Mouse (Mus musculus): ENCODE measurements around the gene Vwf. TPM values are rescaled to one million over a fixed set of nuclear protein-coding genes. Genes with fewer than 3 reads are reported as not detected.

Vwf gene
- polyA plus RNA-seq, 1 experiment from 2014 or later = 42.4 TPM

GRCm38 (mm10) chr6:125539423-125539822 lies 7.2 kb upstream of the Vwf start:
- Histone ChIP-seq H3K27me3 (replicated peaks; ENCODE audit: insufficient read depth, low read length) (no peaks in the 10 kb centered on the region), H3K4me3 (ENCODE audit: low read depth, low read length) (no peak overlapping the region), H3K9me3 (ENCODE audit: low read length) (no peaks in the 10 kb centered on the region), H3K27ac (ENCODE audit: low read length) (no peak overlapping the region), H3K9ac (replicated peaks; ENCODE audit: low read depth) (no peak overlapping the region), H3K4me2 (replicated peaks; ENCODE audit: low read depth, low read length) (no peak overlapping the region), H3K4me1 (ENCODE audit: insufficient read depth, low read depth, low read length) (no peaks in the 10 kb centered on the region), H3K36me3 (ENCODE audit: insufficient read depth, low read length) (no peaks in the 10 kb centered on the region)
- peak; percentile 49 for DNase-seq (ENCODE audit: low spot score)
- ATAC-seq = no peak
- TF ChIP-seq CTCF (IDR thresholded peaks at IDR 0.05) = no peak
- no peak for TF ChIP-seq EP300 (IDR thresholded peaks at IDR 0.05)
- WGBS = 29% methylated on average over 8 of the region's 8 CpGs

- ATAC-seq = no peak
- TF ChIP-seq EP300 (IDR thresholded peaks at IDR 0.05) = no peak
- TF ChIP-seq CTCF (IDR thresholded peaks at IDR 0.05) = no peak
- H3K4me3 ChIP-seq (ENCODE audit: low read depth, low read length) = no peak overlapping the region
Observed at GRCm38 (mm10) chr6:125540199-125540598, 6.4 kb upstream of the Vwf start.

GRCm38 (mm10) chr6:125540826-125541225 lies 5.7 kb upstream of the Vwf start:
- 76% methylated on average over 6 of the region's 6 CpGs for WGBS
- Histone ChIP-seq H3K4me3 (ENCODE audit: low read depth, low read length) (no peak overlapping the region), H3K9me3 (ENCODE audit: low read length) (no peaks in the 10 kb centered on the region), H3K36me3 (ENCODE audit: insufficient read depth, low read length) (no peaks in the 10 kb centered on the region), H3K9ac (replicated peaks; ENCODE audit: low read depth) (no peak overlapping the region), H3K4me1 (ENCODE audit: insufficient read depth, low read depth, low read length) (no peaks in the 10 kb centered on the region), H3K27me3 (replicated peaks; ENCODE audit: insufficient read depth, low read length) (no peaks in the 10 kb centered on the region), H3K4me2 (replicated peaks; ENCODE audit: low read depth, low read length) (no peak overlapping the region), H3K27ac (ENCODE audit: low read length) (no peak overlapping the region)
- ATAC-seq (no peak), DNase-seq (ENCODE audit: low spot score) (no peak)
- TF ChIP-seq CTCF (IDR thresholded peaks at IDR 0.05) = no peak
- TF ChIP-seq EP300 (IDR thresholded peaks at IDR 0.05) = no peak

More at GRCm38 (mm10) chr6:125540199-125540598, 6.4 kb upstream of the Vwf start:
- H3K27me3 ChIP-seq (replicated peaks; ENCODE audit: insufficient read depth, low read length) = no peaks in the 10 kb centered on the region
- no peaks in the 10 kb centered on the region for H3K36me3 ChIP-seq (ENCODE audit: insufficient read depth, low read length)
- DNase-seq (ENCODE audit: low spot score) = no peak
- H3K9ac ChIP-seq (replicated peaks; ENCODE audit: low read depth) = no peak overlapping the region
- no peaks in the 10 kb centered on the region for H3K9me3 ChIP-seq (ENCODE audit: low read length)
- H3K27ac ChIP-seq (ENCODE audit: low read length) = no peak overlapping the region
- WGBS = 63% methylated on average over 10 of the region's 10 CpGs
- no peaks in the 10 kb centered on the region for H3K4me1 ChIP-seq (ENCODE audit: insufficient read depth, low read depth, low read length)
- H3K4me2 ChIP-seq (replicated peaks; ENCODE audit: low read depth, low read length) = no peak overlapping the region

GRCm38 (mm10) chr6:125541296-125541695 lies 5.3 kb upstream of the Vwf start:
- ATAC-seq = no peak
- no peak for TF ChIP-seq EP300 (IDR thresholded peaks at IDR 0.05)
- no peak for TF ChIP-seq CTCF (IDR thresholded peaks at IDR 0.05)
- no peak overlapping the region for H3K27ac ChIP-seq (ENCODE audit: low read length)
- no peaks in the 10 kb centered on the region for H3K27me3 ChIP-seq (replicated peaks; ENCODE audit: insufficient read depth, low read length)
- no peaks in the 10 kb centered on the region for H3K4me1 ChIP-seq (ENCODE audit: insufficient read depth, low read depth, low read length)
- no peak overlapping the region for H3K4me3 ChIP-seq (ENCODE audit: low read depth, low read length)
- H3K4me2 ChIP-seq (replicated peaks; ENCODE audit: low read depth, low read length) = no peak overlapping the region
- no peaks in the 10 kb centered on the region for H3K9me3 ChIP-seq (ENCODE audit: low read length)
- H3K36me3 ChIP-seq (ENCODE audit: insufficient read depth, low read length) = no peaks in the 10 kb centered on the region
- 78% methylated on average over 6 of the region's 6 CpGs for WGBS
- no peak for DNase-seq (ENCODE audit: low spot score)
- H3K9ac ChIP-seq (replicated peaks; ENCODE audit: low read depth) = no peak overlapping the region

GRCm38 (mm10) chr6:125548406-125548805 lies 1.8 kb downstream of the Vwf start:
- Histone ChIP-seq H3K4me3 (ENCODE audit: low read depth, low read length) (no peak overlapping the region), H3K4me1 (ENCODE audit: insufficient read depth, low read depth, low read length) (no peaks in the 10 kb centered on the region), H3K27me3 (replicated peaks; ENCODE audit: insufficient read depth, low read length) (no peaks in the 10 kb centered on the region), H3K9ac (replicated peaks; ENCODE audit: low read depth) (no peak overlapping the region), H3K9me3 (ENCODE audit: low read length) (no peaks in the 10 kb centered on the region), H3K36me3 (ENCODE audit: insufficient read depth, low read length) (no peaks in the 10 kb centered on the region), H3K4me2 (replicated peaks; ENCODE audit: low read depth, low read length) (no peak overlapping the region), H3K27ac (ENCODE audit: low read length) (no peak overlapping the region)
- ATAC-seq (no peak), DNase-seq (ENCODE audit: low spot score) (no peak)
- WGBS = 55% methylated on average over 10 of the region's 10 CpGs
- TF ChIP-seq EP300 (IDR thresholded peaks at IDR 0.05) (no peak), CTCF (IDR thresholded peaks at IDR 0.05) (no peak)

- DNase-seq (ENCODE audit: low spot score) (no peak), ATAC-seq (no peak)
- Histone ChIP-seq H3K36me3 (ENCODE audit: insufficient read depth, low read length) (no peaks in the 10 kb centered on the region), H3K9ac (replicated peaks; ENCODE audit: low read depth) (no peak overlapping the region), H3K9me3 (ENCODE audit: low read length) (no peaks in the 10 kb centered on the region), H3K27me3 (replicated peaks; ENCODE audit: insufficient read depth, low read length) (no peaks in the 10 kb centered on the region), H3K4me1 (ENCODE audit: insufficient read depth, low read depth, low read length) (no peaks in the 10 kb centered on the region), H3K27ac (ENCODE audit: low read length) (no peak overlapping the region), H3K4me3 (ENCODE audit: low read depth, low read length) (no peak overlapping the region), H3K4me2 (replicated peaks; ENCODE audit: low read depth, low read length) (no peak overlapping the region)
- WGBS = 69% methylated on average over 5 of the region's 5 CpGs
- TF ChIP-seq EP300 (IDR thresholded peaks at IDR 0.05) = no peak
- no peak for TF ChIP-seq CTCF (IDR thresholded peaks at IDR 0.05)
Observed at GRCm38 (mm10) chr6:125550172-125550571, 3.6 kb downstream of the Vwf start.

- H3K4me2 ChIP-seq (replicated peaks; ENCODE audit: low read depth, low read length) = no peak overlapping the region; the same call in 1 of the 2 replicates
- no peaks in the 10 kb centered on the region for H3K27me3 ChIP-seq (replicated peaks; ENCODE audit: insufficient read depth, low read length)
- ATAC-seq = 0 out of 2 replicates have a peak, but pooled peaks have one; percentile 18
- H3K36me3 ChIP-seq (ENCODE audit: insufficient read depth, low read length) = no peaks in the 10 kb centered on the region
- H3K27ac ChIP-seq (ENCODE audit: low read length) = 0 out of 2 replicates have a peak overlapping the region, but pooled peaks have one; percentile 4
- H3K4me3 ChIP-seq (ENCODE audit: low read depth, low read length) = no peak overlapping the region
- no peaks in the 10 kb centered on the region for H3K4me1 ChIP-seq (ENCODE audit: insufficient read depth, low read depth, low read length)
- TF ChIP-seq EP300 (IDR thresholded peaks at IDR 0.05) (peak; percentile 40; the same call in 1 of the 2 replicates), CTCF (IDR thresholded peaks at IDR 0.05) (no peak; the same call in none of the 2 replicates)
- H3K9ac ChIP-seq (replicated peaks; ENCODE audit: low read depth) = no peak overlapping the region
- H3K9me3 ChIP-seq (ENCODE audit: low read length) = no peaks in the 10 kb centered on the region
- 41% methylated on average over 6 of the region's 6 CpGs for WGBS
- DNase-seq (ENCODE audit: low spot score) = no peak
Observed at GRCm38 (mm10) chr6:125552760-125553159, 6.2 kb downstream of the Vwf start.

All from lung, postnatal 0 days (tissue).